In the genomic region with DNA sequence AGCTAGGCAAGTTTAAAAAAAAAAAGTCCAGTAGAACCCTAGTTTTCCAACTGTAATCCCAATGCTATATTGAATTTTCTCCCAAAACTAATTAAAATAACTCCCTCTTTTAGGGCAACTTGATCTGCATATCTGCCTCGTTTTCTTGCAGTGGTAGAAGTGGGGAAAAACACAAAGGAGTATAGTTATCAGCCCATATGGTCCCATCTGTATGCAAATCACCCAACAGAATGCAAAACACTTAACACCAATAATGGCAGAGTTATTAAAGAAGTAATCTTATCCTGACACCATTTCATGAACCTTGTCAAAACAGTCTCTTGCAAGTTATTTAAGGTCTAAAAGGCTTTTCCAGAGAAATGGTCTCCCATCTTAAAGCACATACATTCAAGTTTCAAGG, we compare ENCODE assay signal across 16 mouse cellular contexts.
"Had no signal": no experiment of that assay in that cellular context is flagged by ENCODE, and none has a peak within 500 bp of the region (broad histone marks: within the 10 kb centered on the region; RNA-seq: fewer than 3 reads in every experiment).

No protein-coding gene starts in this region.

- H3K27ac ChIP-seq: midbrain, embryonic 10.5 days; neural tube, embryonic 13.5 days; neural tube, embryonic 15.5 days; stomach, embryonic 15.5 days; stomach, postnatal 0 days had no signal

- H3K4me2 ChIP-seq: lung, embryonic 14.5 days; neural tube, embryonic 13.5 days; neural tube, embryonic 15.5 days; stomach, embryonic 15.5 days had no signal

- H3K9ac ChIP-seq: lung, embryonic 14.5 days; neural tube, embryonic 13.5 days; neural tube, embryonic 15.5 days; stomach, embryonic 15.5 days had no signal

- H3K4me1 ChIP-seq: midbrain, embryonic 10.5 days; neural tube, embryonic 13.5 days; stomach, embryonic 15.5 days had no signal

- DNase-seq: lung, adult 18-20 months; lung, embryonic 14.5 days; lung, postnatal 10 days; lung, postnatal 4 days; midbrain, embryonic 14.5 days; retina, postnatal 1 day; right cerebral cortex, adult 18-20 months; thymus, adult 2 months; thymus, postnatal 36 days had no signal

- H3K36me3 ChIP-seq: midbrain, embryonic 10.5 days; neural tube, embryonic 13.5 days; neural tube, embryonic 15.5 days; stomach, embryonic 15.5 days had no signal

- H3K4me3 ChIP-seq: midbrain, embryonic 10.5 days; myocyte; neural tube, embryonic 13.5 days; neural tube, embryonic 15.5 days; stomach, embryonic 15.5 days had no signal

- H3K9me3 ChIP-seq: midbrain, embryonic 10.5 days; neural tube, embryonic 13.5 days; neural tube, embryonic 15.5 days; stomach, embryonic 15.5 days had no signal

- ATAC-seq: midbrain, embryonic 16.5 days had no signal

- H3K27me3 ChIP-seq: neural tube, embryonic 13.5 days; neural tube, embryonic 15.5 days; stomach, embryonic 15.5 days had no signal
